Mouse (Mus musculus): ENCODE results near the gene Chka. TPM values are rescaled to one million over a fixed set of nuclear protein-coding genes. Genes with fewer than 3 reads are reported as not detected.

Chka gene
- total and polyA plus RNA-seq, 3 experiments, result 7.6 to 13.0 (median 10.1) TPM

DNA sequence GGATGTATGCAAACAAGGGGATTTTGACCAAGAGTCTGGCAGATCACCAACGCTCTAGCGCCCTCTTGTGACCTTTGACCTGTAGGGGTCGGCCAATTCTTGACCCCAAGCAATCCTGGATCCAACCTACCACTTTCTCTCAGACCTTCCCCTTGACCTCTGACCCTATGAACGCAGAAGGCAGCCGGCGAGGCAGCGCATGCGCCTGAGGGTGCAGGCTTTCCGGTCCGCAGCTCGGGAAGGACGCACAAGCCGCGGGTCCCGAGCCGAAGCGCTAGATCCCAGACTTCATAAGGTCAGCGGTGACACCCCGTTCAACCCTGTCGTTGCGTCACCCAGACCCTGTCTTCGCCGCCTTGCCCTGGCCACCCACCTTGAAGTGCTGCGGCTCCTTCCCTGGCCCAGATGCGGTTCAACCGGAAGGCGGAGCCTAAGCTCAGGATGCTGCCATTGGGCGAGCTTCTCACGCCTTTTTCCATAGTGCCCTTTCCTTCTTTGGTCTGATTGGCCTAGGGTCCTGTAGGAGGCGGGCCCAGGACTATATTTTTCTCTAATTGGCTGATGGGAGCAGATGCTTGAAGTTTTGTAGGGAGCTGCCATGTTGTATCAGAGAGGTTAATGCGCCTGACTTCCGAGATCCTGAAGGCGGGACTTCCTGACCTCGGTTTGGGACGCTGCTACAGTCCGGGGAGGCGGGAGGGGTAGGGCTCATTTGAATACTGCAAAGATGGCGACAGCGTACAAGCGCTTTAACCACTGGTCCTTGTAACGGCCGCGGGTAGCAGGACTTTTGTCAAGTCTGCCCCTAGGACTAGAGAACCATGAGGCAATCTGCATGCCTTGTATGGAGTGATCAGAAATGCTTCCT lies 61.0 kb downstream of the Chka start, which contains the start of gene Ndufs8:
Gene Ndufs8 (minus strand): TSS at position 438 of the 868 bp plus-strand sequence.
- TF ChIP-seq MEF2A (IDR thresholded peaks at IDR 0.05; ENCODE audit: borderline replicate concordance, low read depth, low read length) (peak; percentile 54; the same call in 1 of the 2 replicates), MYC (IDR thresholded peaks at IDR 0.05; ENCODE audit: low read depth, low read length) (0 out of 2 replicates have a peak, but pooled peaks have one; percentile 31), ELF1 (IDR thresholded peaks at IDR 0.05; ENCODE audit: low read depth, low read length) (peak; percentile 87), TCF12 (IDR thresholded peaks at IDR 0.05; ENCODE audit: low read depth, low read length) (peak; percentile 90), HCFC1 (IDR thresholded peaks at IDR 0.05; ENCODE audit: low read depth, low read length) (peak; percentile 90), NRF1 (IDR thresholded peaks at IDR 0.05; ENCODE audit: low read depth, low read length) (peak; percentile 93), MAZ (IDR thresholded peaks at IDR 0.05; ENCODE audit: low read depth, low read length) (peak; percentile 69; the same call in 1 of the 2 replicates), MAX (IDR thresholded peaks at IDR 0.05; ENCODE audit: low read length) (peak; percentile 45; the same call in 1 of the 2 replicates), MXI1 (IDR thresholded peaks at IDR 0.05; ENCODE audit: low read depth, low read length) (no peak; the same call in none of the 2 replicates), JUND (conservative IDR thresholded peaks at IDR 0.05; ENCODE audit: low read depth, low read length) (no peak), IRF4 (IDR thresholded peaks at IDR 0.05; ENCODE audit: low read depth, low read length) (no peak), ZC3H11A (IDR thresholded peaks at IDR 0.05; ENCODE audit: low read depth, low read length) (no peak), POLR2AphosphoS2 (IDR thresholded peaks at IDR 0.05; ENCODE audit: low read depth, low read length) (peak; percentile 93), ZNF384 (IDR thresholded peaks at IDR 0.05; ENCODE audit: low read depth, low read length) (no peak), UBTF (IDR thresholded peaks at IDR 0.05; ENCODE audit: low read depth, low read length) (no peak), SMC3 (IDR thresholded peaks at IDR 0.05; ENCODE audit: low read depth, low read length) (peak; percentile 40), POLR2A (IDR thresholded peaks at IDR 0.05; ENCODE audit: low read depth, low read length) (peak; percentile 80), TBP (conservative IDR thresholded peaks at IDR 0.05; ENCODE audit: low read depth, low read length) (peak; percentile 91), CHD1 (IDR thresholded peaks at IDR 0.05; ENCODE audit: low read depth, low read length) (peak; percentile 84), CTCF (conservative IDR thresholded peaks at IDR 0.05 in 1 of 2, IDR thresholded peaks at IDR 0.05 in 1 of 2; ENCODE audit: low read depth in 2 of 2, low read length in 2 of 2) (peak in 1 of 2 experiments; percentile 60; a peak in 2 of 4 replicates), NELFE (IDR thresholded peaks at IDR 0.05; ENCODE audit: low read depth, low read length) (peak; percentile 80), RAD21 (IDR thresholded peaks at IDR 0.05; ENCODE audit: low read depth, low read length) (peak; percentile 57), E2F4 (IDR thresholded peaks at IDR 0.05; ENCODE audit: insufficient replicate concordance, low read depth, low read length) (peak; percentile 82; the same call in 1 of the 2 replicates), ZMIZ1 (IDR thresholded peaks at IDR 0.05; ENCODE audit: low read depth, low read length) (peak; percentile 44; the same call in 1 of the 2 replicates), SIN3A (IDR thresholded peaks at IDR 0.05; ENCODE audit: low read length) (peak; percentile 56; the same call in 1 of the 2 replicates), ETS1 (conservative IDR thresholded peaks at IDR 0.05; ENCODE audit: low read depth, low read length) (no peak; the same call in 1 of the 2 replicates), KAT2A (IDR thresholded peaks at IDR 0.05; ENCODE audit: insufficient replicate concordance, low read length) (peak; percentile 88), JUN (IDR thresholded peaks at IDR 0.05; ENCODE audit: insufficient read depth, low read depth, low read length) (no peak), CHD2 (IDR thresholded peaks at IDR 0.05; ENCODE audit: low read length) (peak; percentile 95), ZKSCAN1 (IDR thresholded peaks at IDR 0.05; ENCODE audit: borderline replicate concordance, low read depth, low read length) (no peak)
- Histone ChIP-seq H3K9me3 (replicated peaks; ENCODE audit: low read length) (no peaks in the 10 kb centered on the region), H3K27me3 (replicated peaks) (no peaks in the 10 kb centered on the region), H3K79me2 (replicated peaks; ENCODE audit: control insufficient read depth, extremely low read depth, insufficient read depth, poor library complexity, severe bottlenecking) (0 out of 2 replicates have a peak, but pooled peaks cover 7% of the 10 kb centered on the region), H3K36me3 (replicated peaks in 1 of 2; ENCODE audit: control insufficient read depth in 1 of 2, insufficient read depth in 1 of 2, low read length in 1 of 2) (peaks cover 32 to 53% of the 10 kb centered on the region in 2 experiments), H3K4me2 (ENCODE audit: insufficient read depth, low read depth, poor library complexity, severe bottlenecking) (peak within 1 kb of the TSS; percentile 88), H3K4me1 (ENCODE audit: control insufficient read depth in 1 of 2, insufficient read depth in 2 of 2) (peaks cover 14 to 40% of the 10 kb centered on the region in 2 experiments), H3K9ac (ENCODE audit: insufficient read depth, low read depth) (peak within 1 kb of the TSS; percentile 98), H3K27ac (ENCODE audit: insufficient read depth, low read depth) (peak within 1 kb of the TSS; percentile 75), H3K4me3 (replicated peaks in 1 of 3; ENCODE audit: low read depth in 2 of 3, low read length in 2 of 3, poor library complexity in 1 of 3) (peak within 1 kb of the TSS; percentile 73 to 82 (median 81))
- DNase-seq (ENCODE audit: extremely low read depth), result peak; percentile 99
- in situ Hi-C loops (cut with MboI; ENCODE audit: low pct_ligation_motif_present, low pct_unique_long_range_greater_than_20kb, low sequenced_read_pairs) (no loop called here), dilution Hi-C loops (cut with MboI; ENCODE audit: extremely low pct_ligation_motif_present, extremely low pct_unique_long_range_greater_than_20kb, low sequenced_read_pairs) (no loop called here)
